Mouse (Mus musculus) gastrocnemius, postnatal 10 days (tissue): ENCODE results near the gene Ano1. TPM values are rescaled to one million over a fixed set of nuclear protein-coding genes. Genes with fewer than 3 reads are reported as not detected.

Source experiments
- total RNA-seq, 2 experiments: library from RNA; stranded (reverse); gene quantifications; 2 replicates each; pipeline ENCODE4 v1.2.3; 2021

Gene Ano1
- total RNA-seq, 2 experiments from 2014 or later = 8.6 to 11.6 TPM

Other genes with a start within 250 kb of the Ano1 start
- gene Ppfia1, start 198.2 kb downstream of the Ano1 start, total RNA-seq = 10 to 100 TPM; 34.2 to 36.4 TPM
- gene Fadd, start 169.5 kb downstream of the Ano1 start, total RNA-seq = 1 to 10 TPM; 4.9 to 5.9 TPM
- gene Fgf3, start 86.1 kb upstream of the Ano1 start, total RNA-seq = not detected
- under 1 TPM; 0.09 to 0.27 TPM for gene Fgf4, start 95.4 kb upstream of the Ano1 start, total RNA-seq
- gene Fgf15, start 144.6 kb upstream of the Ano1 start, total RNA-seq = not detected
- 10 to 100 TPM; 12.1 to 12.9 TPM for gene LTO1, start 163.1 kb upstream of the Ano1 start, total RNA-seq
- 10 to 100 TPM; 34.7 to 51.6 TPM for gene Ccnd1, start 188.0 kb upstream of the Ano1 start, total RNA-seq